Mouse (Mus musculus) liver, embryonic 11.5 days (tissue): ENCODE data around the gene Lima1. TPM values are rescaled to one million over a fixed set of nuclear protein-coding genes. Genes with fewer than 3 reads are reported as not detected.
"Not testable (repeated sequence)": the region's sequence is repeated elsewhere in the genome, so short reads cannot be mapped to it uniquely, and the experiment has no call there.

ENCODE experiments used
- ATAC-seq: fragments of 200-750 bp; cut with Nextera tagmentation; replicated peaks from 2 replicates; pipeline ENCODE4 v1.8.0; 2017; ENCODE audit warnings: moderate number of reproducible peaks, mild to moderate bottlenecking, moderate TSS enrichment, moderate library complexity; ENCODE audit not compliant: low FRiP score
- DNase-seq: peaks from one replicate; pipeline ENCODE4 v3.0.0-alpha.2; 2017; ENCODE audit warnings: low spot score
- H3K27ac ChIP-seq: fragments of 300-500 bp; sonication (generic); 2 replicates; pipeline ENCODE4 v1.5.1; 2014; ENCODE audit warnings: mild to moderate bottlenecking, low read depth, low read length, control low read depth
- H3K27me3 ChIP-seq: fragments of 300-500 bp; sonication (generic); replicated peaks from 2 replicates; pipeline ENCODE4 v1.6.1; 2014; ENCODE audit warnings: low read length, mixed read lengths; ENCODE audit not compliant: control insufficient read depth, insufficient read depth
- H3K36me3 ChIP-seq: fragments of 300-500 bp; sonication (generic); 2 replicates; pipeline ENCODE4 v1.6.1; 2014; ENCODE audit warnings: mild to moderate bottlenecking, low read length, moderate library complexity, mixed read lengths; ENCODE audit not compliant: control insufficient read depth, insufficient read depth
- H3K4me1 ChIP-seq: fragments of 300-500 bp; sonication (generic); replicated peaks from 2 replicates; pipeline ENCODE4 v1.6.1; 2014; ENCODE audit warnings: low read length, mixed read lengths; ENCODE audit not compliant: control insufficient read depth, insufficient read depth
- H3K4me2 ChIP-seq: fragments of 300-500 bp; sonication (generic); 2 replicates; pipeline ENCODE4 v1.6.1; 2014; ENCODE audit warnings: mild to moderate bottlenecking, control low read depth, moderate library complexity
- H3K4me3 ChIP-seq: fragments of 300-500 bp; sonication (generic); 2 replicates; pipeline ENCODE4 v1.5.1; 2014; ENCODE audit warnings: low read depth, low read length, control low read depth
- H3K9ac ChIP-seq: fragments of 300-500 bp; sonication (generic); 2 replicates; pipeline ENCODE4 v1.6.1; 2014; ENCODE audit warnings: low read depth, low read length, control low read depth
- H3K9me3 ChIP-seq: fragments of 300-500 bp; sonication (generic); 2 replicates; pipeline ENCODE4 v1.6.1; 2016; ENCODE audit warnings: low read length, inconsistent platforms, mixed read lengths; ENCODE audit not compliant: control insufficient read depth
- WGBS: fragments of 180-500 bp; shearing (Covaris S2); extraction: QIAGEN DNeasy Blood & Tissue Kit; methylation state at CpG from one replicate; pipeline ENCODE4 v1.1.7; 2014; 5-methylcytosine and 5-hydroxymethylcytosine counted together
- polyA plus RNA-seq: library from polyadenylated mRNA; unstranded; fragments of >200 nt; fragmentation: Nextera tagmentation; extraction: Ambion mirVana; gene quantifications from 2 replicates; pipeline ENCODE4 v1.2.1, GENCODE M21; 2014

Gene Lima1
- polyA plus RNA-seq, 1 experiment from 2014 or later: 19.3 TPM

DNA sequence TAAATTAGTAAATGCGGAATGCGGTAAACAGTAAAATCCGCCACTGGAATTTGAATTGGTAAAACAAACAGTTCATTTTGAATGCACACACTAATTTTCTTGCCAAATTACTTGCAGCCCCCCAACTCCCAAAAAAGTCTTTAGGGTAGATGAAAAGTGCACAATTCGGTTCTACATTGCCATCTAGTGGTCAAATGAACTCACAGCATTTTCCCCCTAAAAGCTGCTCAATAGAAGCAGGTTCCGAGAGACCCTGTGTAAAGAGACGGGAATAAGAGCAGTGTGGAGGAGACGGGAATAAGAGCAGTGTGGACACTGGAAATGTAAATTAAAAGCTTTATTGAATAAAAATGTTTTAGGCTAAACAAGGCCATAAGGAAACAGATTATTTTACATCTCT is 97.1 kb downstream of the Lima1 start:
- H3K4me2 ChIP-seq: no peak overlapping the region
- no peaks in the 10 kb centered on the region for H3K9me3 ChIP-seq
- DNase-seq: no peak
- H3K36me3 ChIP-seq: peaks cover 7% of the 10 kb centered on the region; the same call in 1 of the 2 replicates
- H3K4me3 ChIP-seq: no peak overlapping the region
- H3K9ac ChIP-seq: no peak overlapping the region
- no peak for ATAC-seq
- no peaks in the 10 kb centered on the region for H3K4me1 ChIP-seq
- no peaks in the 10 kb centered on the region for H3K27me3 ChIP-seq
- 32% methylated on average over 7 of the region's 7 CpGs for WGBS
- no peak overlapping the region for H3K27ac ChIP-seq

DNA sequence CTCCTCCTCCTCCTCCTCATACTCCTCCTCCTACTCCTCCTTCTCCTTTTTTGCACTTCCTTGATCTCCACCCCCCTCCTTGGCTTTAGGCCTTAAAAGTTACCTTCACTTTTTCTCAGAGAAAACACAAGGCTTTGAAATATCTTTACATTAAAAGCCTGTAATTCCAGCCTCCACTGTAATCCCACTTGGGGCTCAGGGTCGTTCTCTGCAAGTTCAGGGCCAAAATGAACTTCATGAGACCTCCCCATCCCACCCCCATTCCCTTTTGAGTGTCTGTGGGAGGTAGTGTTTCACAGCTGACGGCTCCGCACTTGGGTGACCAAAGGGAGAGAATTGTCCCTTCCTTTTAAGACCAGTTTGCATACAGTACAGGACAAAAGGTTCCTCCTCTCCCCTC is 102.3 kb downstream of the Lima1 start:
- Histone ChIP-seq H3K9ac (no peak overlapping the region), H3K36me3 (no peaks in the 10 kb centered on the region), H3K9me3 (no peaks in the 10 kb centered on the region), H3K4me2 (no peak overlapping the region), H3K4me1 (peaks cover 8% of the 10 kb centered on the region), H3K27me3 (no peaks in the 10 kb centered on the region), H3K27ac (no peak overlapping the region; the same call in 1 of the 2 replicates), H3K4me3 (peak overlapping the region; percentile 60)
- ATAC-seq (no peak), DNase-seq (no peak)
- WGBS: 54% methylated on average over 3 of the region's 3 CpGs

DNA sequence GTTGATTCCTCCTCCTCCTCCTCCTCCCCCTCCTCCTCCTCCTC is 102.6 kb downstream of the Lima1 start, which contains the start of gene Cers5:
Gene Cers5 (minus strand): TSS at position 5 of the 44 bp plus-strand sequence.
- Histone ChIP-seq H3K9ac (peak within 1 kb of the TSS; percentile 74), H3K27ac (peak within 1 kb of the TSS; percentile 5)
- ATAC-seq: not testable (repeated sequence)

DNA sequence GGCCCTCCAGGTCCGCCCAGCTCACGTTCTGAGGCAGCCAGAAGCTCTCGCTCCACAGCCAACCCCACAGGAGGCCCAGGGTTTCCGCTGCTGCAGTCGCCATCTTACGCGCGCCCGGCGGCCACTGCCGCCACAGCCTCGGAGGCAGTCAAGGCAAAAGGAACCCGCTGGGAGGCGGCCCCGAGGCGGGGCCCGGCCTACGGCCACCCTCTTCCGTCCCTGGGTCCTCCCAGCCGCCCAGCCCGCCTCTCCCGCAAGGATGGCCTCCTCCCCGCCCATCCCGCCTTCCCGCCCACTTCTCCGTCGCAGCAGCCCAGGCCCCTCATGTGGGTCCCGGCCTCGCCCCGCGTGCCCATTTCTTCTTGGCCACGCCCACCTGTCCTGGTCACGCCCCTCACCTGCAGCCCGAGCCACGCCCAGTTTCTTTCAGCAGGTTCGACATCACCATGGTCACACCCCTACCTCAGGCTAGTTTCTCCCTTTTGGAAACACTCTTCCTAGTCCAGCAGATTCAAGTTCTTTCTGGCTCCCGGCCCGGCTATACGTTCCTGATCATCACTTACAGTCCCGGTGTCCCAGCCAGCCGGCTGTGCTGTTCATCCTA is 102.9 kb downstream of the Lima1 start:
- Histone ChIP-seq H3K9ac (peak overlapping the region; percentile 74), H3K27me3 (no peaks in the 10 kb centered on the region), H3K4me3 (peak overlapping the region; percentile 60), H3K4me2 (peak overlapping the region; percentile 94), H3K9me3 (no peaks in the 10 kb centered on the region), H3K4me1 (peaks cover 10% of the 10 kb centered on the region), H3K36me3 (no peaks in the 10 kb centered on the region), H3K27ac (peak overlapping the region; percentile 5)
- DNase-seq: peak; percentile 88
- peak; percentile 93 for ATAC-seq
- under 1% methylated on average over 39 of the region's 41 CpGs for WGBS

More for the DNA sequence above, 102.6 kb downstream of the Lima1 start, which contains the start of gene Cers5:
- not testable (repeated sequence) for H3K9me3 ChIP-seq, DNase-seq, H3K27me3 ChIP-seq, H3K36me3 ChIP-seq
- peak within 1 kb of the TSS; percentile 60 for H3K4me3 ChIP-seq
- H3K4me1 ChIP-seq: peaks cover 10% of the 10 kb centered on the region
- peak within 1 kb of the TSS; percentile 94 for H3K4me2 ChIP-seq

DNA sequence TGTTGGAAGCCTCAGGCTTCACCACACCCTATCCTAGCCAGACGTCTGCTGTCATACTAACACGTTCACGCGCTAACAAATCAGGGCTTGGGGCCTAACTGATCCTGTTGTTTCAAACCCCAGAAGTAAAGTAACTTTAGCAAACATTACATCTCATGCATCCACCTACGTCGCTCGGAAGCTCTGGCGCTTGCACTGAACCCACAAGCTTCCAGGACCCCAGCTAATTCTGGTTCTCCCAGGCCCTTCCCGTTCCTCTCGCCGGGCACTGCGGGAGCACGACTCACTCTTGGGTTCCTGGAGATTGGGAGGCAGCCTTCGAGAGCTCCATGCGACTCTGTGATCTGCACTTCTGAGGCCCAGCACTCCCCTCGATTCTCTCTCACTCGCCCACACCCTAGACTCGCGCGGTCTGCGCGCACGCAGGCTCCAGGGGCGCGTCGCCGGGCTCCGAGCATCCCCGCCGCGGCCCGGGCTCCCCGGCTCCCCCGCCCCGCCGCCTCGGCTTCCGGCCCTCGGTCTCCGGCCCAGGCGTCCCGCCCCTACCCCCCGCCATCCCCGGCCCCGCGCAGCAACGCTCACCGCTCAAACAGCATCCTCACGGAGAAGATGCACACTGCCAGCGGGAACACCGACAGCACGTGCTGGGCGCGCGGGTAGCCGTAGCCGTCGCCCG is 103.5 kb downstream of the Lima1 start:
- H3K9ac ChIP-seq: peak overlapping the region; percentile 74
- H3K27ac ChIP-seq: peak overlapping the region; percentile 5
- no peaks in the 10 kb centered on the region for H3K27me3 ChIP-seq
- WGBS: under 1% methylated on average over 59 of the region's 59 CpGs
- ATAC-seq (peak; percentile 57), DNase-seq (no peak)
- peaks cover 12% of the 10 kb centered on the region for H3K4me1 ChIP-seq
- H3K4me3 ChIP-seq: peak overlapping the region; percentile 60
- no peaks in the 10 kb centered on the region for H3K36me3 ChIP-seq
- H3K9me3 ChIP-seq: no peaks in the 10 kb centered on the region
- H3K4me2 ChIP-seq: peak overlapping the region; percentile 94

DNA sequence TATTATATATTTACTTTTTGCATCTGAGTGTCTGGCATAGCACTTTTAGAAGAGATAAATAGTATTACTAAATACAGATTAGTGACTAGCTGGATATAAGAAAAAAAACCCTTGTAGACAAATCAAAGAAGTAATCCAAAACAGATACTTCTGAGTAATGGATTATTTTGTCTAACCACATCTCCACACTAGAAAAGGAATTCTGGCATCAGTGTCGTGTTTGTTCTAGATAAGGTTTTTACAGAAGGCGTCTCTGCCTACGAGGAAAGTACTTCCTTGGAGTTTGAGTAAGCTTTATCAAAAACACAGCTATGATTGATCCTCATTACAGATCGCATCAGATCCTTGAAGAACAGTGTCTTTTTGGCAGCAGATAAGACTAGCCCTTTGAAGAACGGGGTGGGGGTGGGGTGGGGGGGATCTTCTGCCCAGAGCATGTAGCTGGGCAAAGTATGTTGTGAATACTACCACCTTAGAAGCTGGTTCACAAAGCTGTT is 104.2 kb downstream of the Lima1 start:
- H3K27ac ChIP-seq: no peak overlapping the region
- WGBS: 7% methylated on average over 5 of the region's 5 CpGs

DNA sequence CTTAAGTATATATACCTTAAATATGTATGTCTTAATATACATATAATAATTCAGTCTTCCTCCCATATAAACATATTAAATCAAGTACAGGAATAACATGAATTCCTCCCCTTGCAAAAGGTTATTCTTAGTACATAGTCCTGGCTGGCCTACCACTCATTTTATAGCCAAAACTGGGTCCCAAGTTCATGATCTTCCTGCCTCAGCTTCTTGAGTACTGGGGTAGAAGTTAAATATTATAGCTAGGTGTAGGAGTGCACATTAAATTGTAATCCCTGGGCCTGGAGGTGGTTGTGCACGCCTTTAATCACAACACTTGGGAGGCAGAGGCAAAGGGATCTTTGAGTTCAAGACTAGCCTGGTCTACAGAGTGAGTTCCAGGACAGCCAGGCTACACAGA is 106.5 kb downstream of the Lima1 start:
- H3K36me3 ChIP-seq: no peaks in the 10 kb centered on the region
- ATAC-seq: no peak
- no peaks in the 10 kb centered on the region for H3K27me3 ChIP-seq
- no peaks in the 10 kb centered on the region for H3K9me3 ChIP-seq
- DNase-seq: no peak
- no peak overlapping the region for H3K4me3 ChIP-seq
- H3K27ac ChIP-seq: no peak overlapping the region
- H3K4me2 ChIP-seq: no peak overlapping the region
- 78% methylated on average over 1 of the region's 1 CpGs for WGBS
- peaks cover 12% of the 10 kb centered on the region for H3K4me1 ChIP-seq
- no peak overlapping the region for H3K9ac ChIP-seq

More for the DNA sequence above, 104.2 kb downstream of the Lima1 start:
- no peaks in the 10 kb centered on the region for H3K27me3 ChIP-seq
- H3K4me1 ChIP-seq: peaks cover 12% of the 10 kb centered on the region
- DNase-seq (no peak), ATAC-seq (no peak)
- H3K4me3 ChIP-seq: peak overlapping the region; percentile 60
- no peaks in the 10 kb centered on the region for H3K9me3 ChIP-seq
- peak overlapping the region; percentile 94 for H3K4me2 ChIP-seq
- H3K9ac ChIP-seq: peak overlapping the region; percentile 74
- H3K36me3 ChIP-seq: no peaks in the 10 kb centered on the region

DNA sequence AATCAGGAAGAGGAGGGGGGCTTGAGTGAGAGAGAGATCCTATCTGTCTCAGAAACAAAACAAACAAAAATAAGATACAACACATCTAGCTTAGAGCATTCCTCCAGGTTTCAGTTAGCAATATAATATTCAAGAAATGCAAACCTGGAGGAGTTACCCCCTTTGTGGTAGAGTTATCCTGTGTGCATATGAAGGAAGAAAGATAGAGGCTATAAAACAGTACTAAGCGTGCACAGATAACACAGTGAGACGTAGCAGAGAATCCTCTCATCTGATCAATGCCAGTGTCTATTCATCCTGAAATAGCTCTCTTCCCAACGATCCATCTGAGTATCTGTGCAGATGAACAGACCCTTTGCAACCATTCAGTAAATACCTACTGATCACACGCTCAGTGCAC is 107.8 kb downstream of the Lima1 start:
- Histone ChIP-seq H3K36me3 (no peaks in the 10 kb centered on the region), H3K27ac (no peak overlapping the region), H3K4me2 (no peak overlapping the region), H3K27me3 (no peaks in the 10 kb centered on the region), H3K4me1 (peaks cover 11% of the 10 kb centered on the region), H3K4me3 (no peak overlapping the region), H3K9me3 (no peaks in the 10 kb centered on the region), H3K9ac (no peak overlapping the region)
- ATAC-seq (no peak), DNase-seq (no peak)
- 63% methylated on average over 4 of the region's 4 CpGs for WGBS

DNA sequence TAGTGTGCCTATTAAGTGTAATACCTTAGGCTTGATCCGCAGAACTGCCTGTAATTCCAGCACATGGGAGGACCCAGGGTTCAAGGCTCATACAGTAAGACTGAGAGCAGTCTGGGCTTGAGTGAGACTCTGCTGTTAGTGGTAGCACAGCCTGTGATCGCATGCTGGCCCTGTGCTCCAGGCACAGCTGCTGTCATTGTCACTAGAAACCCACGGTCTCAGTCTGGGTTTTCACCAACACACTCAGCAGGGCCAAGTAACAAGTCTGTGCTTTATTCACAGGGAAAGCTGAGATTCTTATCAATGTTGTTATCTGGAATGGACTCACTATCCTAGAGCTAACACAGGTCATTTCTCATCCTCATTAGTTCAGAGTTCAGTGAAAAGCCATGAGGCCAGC is 121.1 kb downstream of the Lima1 start:
- Histone ChIP-seq H3K36me3 (no peaks in the 10 kb centered on the region), H3K27me3 (no peaks in the 10 kb centered on the region), H3K9me3 (no peaks in the 10 kb centered on the region), H3K4me2 (no peak overlapping the region), H3K27ac (no peak overlapping the region), H3K9ac (no peak overlapping the region), H3K4me3 (no peak overlapping the region), H3K4me1 (no peaks in the 10 kb centered on the region)
- 63% methylated on average over 3 of the region's 3 CpGs for WGBS
- ATAC-seq: no peak
- no peak for DNase-seq
